Mouse (Mus musculus): ENCODE measurements around the gene As3mt.
"Not testable (repeated sequence)": the region's sequence is repeated elsewhere in the genome, so short reads cannot be mapped to it uniquely, and the experiment has no call there.

- 0 out of 2 replicates have a peak, but pooled peaks have one; percentile 9 for TF ChIP-seq CTCF (conservative IDR thresholded peaks at IDR 0.05; ENCODE audit: insufficient read depth, insufficient read length, low read depth, low read length)
- TF ChIP-seq POLR2A (IDR thresholded peaks at IDR 0.05; ENCODE audit: low read depth, low read length): not testable (repeated sequence)
These were observed 25.4 kb downstream of the As3mt start for GRCm38 (mm10) chr19:46732673-46733072.

Data from kidney, adult 2 months (tissue).